Mouse (Mus musculus): ENCODE results near the gene Slc5a8. TPM values are rescaled to one million over a fixed set of nuclear protein-coding genes. Genes with fewer than 3 reads are reported as not detected.

The Slc5a8 gene
- polyA plus RNA-seq (2015; fragmentation: Nextera tagmentation; extraction: Ambion mirVana): 1.4 and 1.7 TPM in 2 replicates

DNA sequence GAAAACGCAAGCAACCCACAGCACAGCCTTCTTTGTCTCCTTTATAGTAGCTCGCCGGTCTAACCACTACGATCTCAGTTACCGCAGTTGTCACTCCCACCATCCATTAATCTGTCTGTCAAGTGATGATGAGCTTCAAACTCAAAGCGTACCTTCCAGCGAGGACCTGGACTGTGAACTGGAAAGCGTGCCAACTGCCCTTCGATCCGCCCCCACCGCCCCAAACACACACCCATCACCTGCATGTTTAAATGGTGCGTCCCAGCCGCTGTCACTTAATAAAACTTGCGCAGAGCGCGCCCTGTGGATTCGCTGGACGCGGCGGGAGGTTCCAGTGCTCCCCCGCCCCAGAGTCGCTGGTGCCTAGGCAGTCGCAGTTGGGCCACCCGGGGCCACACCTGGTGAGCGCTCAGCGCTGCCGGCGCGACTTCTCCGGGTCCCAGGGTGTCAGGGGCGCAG lies at the start of gene Slc5a8:
Gene Slc5a8 (plus strand): TSS at position 361 of the 459 bp plus-strand sequence.
- H3K36me3 ChIP-seq: no peaks in the 10 kb centered on the region
- no peaks in the 10 kb centered on the region for H3K9me3 ChIP-seq (replicated peaks)
- H3K4me2 ChIP-seq (replicated peaks): peak within 1 kb of the TSS; percentile 49
- H3K4me3 ChIP-seq (replicated peaks): peak within 1 kb of the TSS; percentile 34
- H3K27me3 ChIP-seq: peaks cover 30% of the 10 kb centered on the region
- peaks cover 11% of the 10 kb centered on the region for H3K4me1 ChIP-seq
- no peak within 1 kb of the TSS for H3K27ac ChIP-seq (replicated peaks)
- 3% methylated on average over 31 of the region's 31 CpGs for WGBS
- ATAC-seq (ENCODE audit: insufficient number of reproducible peaks, low FRiP score, low TSS enrichment, low read depth): no peak
- H3K9ac ChIP-seq: no peak within 1 kb of the TSS

- Histone ChIP-seq H3K4me2 (replicated peaks) (no peak overlapping the region), H3K36me3 (no peaks in the 10 kb centered on the region), H3K9me3 (replicated peaks) (no peaks in the 10 kb centered on the region), H3K9ac (no peak overlapping the region), H3K27ac (replicated peaks) (no peak overlapping the region), H3K4me3 (replicated peaks) (no peak overlapping the region), H3K27me3 (no peaks in the 10 kb centered on the region), H3K4me1 (no peaks in the 10 kb centered on the region)
- WGBS: 68% methylated on average over 7 of the region's 7 CpGs
- no peak for ATAC-seq (ENCODE audit: insufficient number of reproducible peaks, low FRiP score, low TSS enrichment, low read depth)
These were observed 36.8 kb upstream of the Slc5a8 start for GRCm38 (mm10) chr10:88848876-88849476.

- Histone ChIP-seq H3K27me3 (no peaks in the 10 kb centered on the region), H3K9me3 (replicated peaks) (no peaks in the 10 kb centered on the region), H3K4me2 (replicated peaks) (no peak overlapping the region), H3K4me1 (no peaks in the 10 kb centered on the region), H3K4me3 (replicated peaks) (no peak overlapping the region), H3K36me3 (no peaks in the 10 kb centered on the region), H3K9ac (no peak overlapping the region), H3K27ac (replicated peaks) (no peak overlapping the region)
- 71% methylated on average over 4 of the region's 4 CpGs for WGBS
- ATAC-seq (ENCODE audit: insufficient number of reproducible peaks, low FRiP score, low TSS enrichment, low read depth): no peak
These were observed 35.8 kb upstream of the Slc5a8 start for GRCm38 (mm10) chr10:88849976-88850375.

- H3K4me2 ChIP-seq (replicated peaks): no peak overlapping the region
- no peaks in the 10 kb centered on the region for H3K4me1 ChIP-seq
- no peaks in the 10 kb centered on the region for H3K9me3 ChIP-seq (replicated peaks)
- H3K9ac ChIP-seq: no peak overlapping the region
- no peaks in the 10 kb centered on the region for H3K27me3 ChIP-seq
- no peaks in the 10 kb centered on the region for H3K36me3 ChIP-seq
- no peak overlapping the region for H3K27ac ChIP-seq (replicated peaks)
- 84% methylated on average over 7 of the region's 7 CpGs for WGBS
- no peak for ATAC-seq (ENCODE audit: insufficient number of reproducible peaks, low FRiP score, low TSS enrichment, low read depth)
- H3K4me3 ChIP-seq (replicated peaks): no peak overlapping the region
These were observed 32.5 kb upstream of the Slc5a8 start for GRCm38 (mm10) chr10:88853326-88853725.

GRCm38 (mm10) chr10:88860911-88861310 lies 24.9 kb upstream of the Slc5a8 start:
- WGBS: 82% methylated on average over 3 of the region's 3 CpGs
- no peak for ATAC-seq (ENCODE audit: insufficient number of reproducible peaks, low FRiP score, low TSS enrichment, low read depth)
- Histone ChIP-seq H3K9ac (no peak overlapping the region), H3K27ac (replicated peaks) (no peak overlapping the region), H3K4me2 (replicated peaks) (no peak overlapping the region), H3K36me3 (no peaks in the 10 kb centered on the region), H3K4me1 (no peaks in the 10 kb centered on the region), H3K9me3 (replicated peaks) (no peaks in the 10 kb centered on the region), H3K4me3 (replicated peaks) (no peak overlapping the region), H3K27me3 (no peaks in the 10 kb centered on the region)

GRCm38 (mm10) chr10:88861416-88861815 lies 24.4 kb upstream of the Slc5a8 start:
- no peak overlapping the region for H3K27ac ChIP-seq (replicated peaks)
- H3K4me1 ChIP-seq: no peaks in the 10 kb centered on the region
- no peaks in the 10 kb centered on the region for H3K9me3 ChIP-seq (replicated peaks)
- no peak for ATAC-seq (ENCODE audit: insufficient number of reproducible peaks, low FRiP score, low TSS enrichment, low read depth)
- no peaks in the 10 kb centered on the region for H3K27me3 ChIP-seq
- H3K9ac ChIP-seq: no peak overlapping the region
- H3K36me3 ChIP-seq: no peaks in the 10 kb centered on the region
- H3K4me2 ChIP-seq (replicated peaks): no peak overlapping the region
- no peak overlapping the region for H3K4me3 ChIP-seq (replicated peaks)

GRCm38 (mm10) chr10:88862293-88862692 lies 23.5 kb upstream of the Slc5a8 start:
- no peak for ATAC-seq (ENCODE audit: insufficient number of reproducible peaks, low FRiP score, low TSS enrichment, low read depth)
- 84% methylated on average over 5 of the region's 5 CpGs for WGBS

DNA sequence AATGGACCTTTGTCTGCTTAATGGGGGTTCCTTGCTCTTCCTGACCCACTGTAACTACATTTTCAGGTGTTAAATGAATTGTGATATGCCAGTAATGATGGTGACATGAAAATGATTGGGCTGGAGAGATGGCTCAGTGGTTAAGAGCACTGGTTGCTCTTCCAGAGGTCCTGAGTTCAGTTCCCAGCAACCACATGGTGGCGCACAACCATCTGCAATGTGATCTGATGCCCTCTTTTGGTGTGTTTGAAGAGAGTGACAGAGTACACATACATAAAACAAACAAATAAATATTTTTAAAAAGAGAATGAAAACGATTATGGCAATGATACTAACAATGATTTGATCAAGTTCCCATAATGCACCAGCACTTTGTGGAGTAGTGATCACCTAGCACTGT lies 19.8 kb upstream of the Slc5a8 start:
- no peak for ATAC-seq (ENCODE audit: insufficient number of reproducible peaks, low FRiP score, low TSS enrichment, low read depth)
- H3K4me1 ChIP-seq: no peaks in the 10 kb centered on the region
- WGBS: 63% methylated on average over 2 of the region's 2 CpGs
- H3K4me3 ChIP-seq (replicated peaks): no peak overlapping the region
- H3K27ac ChIP-seq (replicated peaks): no peak overlapping the region
- H3K9me3 ChIP-seq (replicated peaks): no peaks in the 10 kb centered on the region
- H3K36me3 ChIP-seq: no peaks in the 10 kb centered on the region
- H3K4me2 ChIP-seq (replicated peaks): no peak overlapping the region
- no peak overlapping the region for H3K9ac ChIP-seq
- no peaks in the 10 kb centered on the region for H3K27me3 ChIP-seq

More at GRCm38 (mm10) chr10:88862293-88862692, 23.5 kb upstream of the Slc5a8 start:
- Histone ChIP-seq H3K4me3 (replicated peaks) (no peak overlapping the region), H3K4me2 (replicated peaks) (no peak overlapping the region), H3K27ac (replicated peaks) (no peak overlapping the region), H3K4me1 (no peaks in the 10 kb centered on the region), H3K9ac (no peak overlapping the region), H3K9me3 (replicated peaks) (no peaks in the 10 kb centered on the region), H3K27me3 (no peaks in the 10 kb centered on the region), H3K36me3 (no peaks in the 10 kb centered on the region)

DNA sequence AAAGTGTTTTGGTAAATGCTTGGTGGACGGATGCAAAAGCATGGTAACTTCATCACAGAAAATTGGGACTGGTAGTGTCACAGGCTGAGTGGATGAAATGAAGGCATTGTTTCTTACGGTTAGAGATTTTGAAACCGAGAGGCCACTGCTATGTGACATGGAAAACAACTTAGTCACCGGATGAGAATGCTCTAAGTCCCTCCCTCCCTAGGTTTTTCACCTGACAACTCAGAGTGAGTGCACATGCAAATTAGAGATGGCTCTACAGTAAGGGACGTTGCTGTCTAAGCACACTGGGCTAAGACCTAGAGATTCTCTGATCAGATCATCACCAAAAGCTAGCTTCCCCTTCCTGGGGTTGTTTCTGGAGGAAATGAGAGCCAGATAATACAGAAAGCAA lies 10.9 kb upstream of the Slc5a8 start:
- Histone ChIP-seq H3K27ac (replicated peaks) (no peak overlapping the region), H3K4me3 (replicated peaks) (no peak overlapping the region), H3K36me3 (no peaks in the 10 kb centered on the region), H3K4me1 (no peaks in the 10 kb centered on the region), H3K27me3 (no peaks in the 10 kb centered on the region), H3K9me3 (replicated peaks) (no peaks in the 10 kb centered on the region), H3K9ac (no peak overlapping the region), H3K4me2 (replicated peaks) (no peak overlapping the region)
- WGBS: 51% methylated on average over 5 of the region's 5 CpGs
- no peak for ATAC-seq (ENCODE audit: insufficient number of reproducible peaks, low FRiP score, low TSS enrichment, low read depth)

- Histone ChIP-seq H3K27me3 (no peaks in the 10 kb centered on the region), H3K9ac (no peak overlapping the region), H3K4me1 (no peaks in the 10 kb centered on the region), H3K4me3 (replicated peaks) (no peak overlapping the region), H3K9me3 (replicated peaks) (no peaks in the 10 kb centered on the region), H3K4me2 (replicated peaks) (no peak overlapping the region), H3K36me3 (no peaks in the 10 kb centered on the region), H3K27ac (replicated peaks) (no peak overlapping the region)
- ATAC-seq (ENCODE audit: insufficient number of reproducible peaks, low FRiP score, low TSS enrichment, low read depth): no peak
- WGBS: 86% methylated on average over 7 of the region's 7 CpGs
These were observed 8.4 kb upstream of the Slc5a8 start for GRCm38 (mm10) chr10:88877421-88877820.

GRCm38 (mm10) chr10:88883721-88884120 lies 2.1 kb upstream of the Slc5a8 start:
- WGBS: 77% methylated on average over 2 of the region's 2 CpGs
- no peak overlapping the region for H3K4me2 ChIP-seq (replicated peaks)
- peaks cover 11% of the 10 kb centered on the region for H3K4me1 ChIP-seq
- no peak overlapping the region for H3K4me3 ChIP-seq (replicated peaks)
- no peak for ATAC-seq (ENCODE audit: insufficient number of reproducible peaks, low FRiP score, low TSS enrichment, low read depth)
- no peaks in the 10 kb centered on the region for H3K36me3 ChIP-seq
- no peaks in the 10 kb centered on the region for H3K9me3 ChIP-seq (replicated peaks)
- no peak overlapping the region for H3K27ac ChIP-seq (replicated peaks)
- peaks cover 30% of the 10 kb centered on the region for H3K27me3 ChIP-seq
- H3K9ac ChIP-seq: no peak overlapping the region

DNA sequence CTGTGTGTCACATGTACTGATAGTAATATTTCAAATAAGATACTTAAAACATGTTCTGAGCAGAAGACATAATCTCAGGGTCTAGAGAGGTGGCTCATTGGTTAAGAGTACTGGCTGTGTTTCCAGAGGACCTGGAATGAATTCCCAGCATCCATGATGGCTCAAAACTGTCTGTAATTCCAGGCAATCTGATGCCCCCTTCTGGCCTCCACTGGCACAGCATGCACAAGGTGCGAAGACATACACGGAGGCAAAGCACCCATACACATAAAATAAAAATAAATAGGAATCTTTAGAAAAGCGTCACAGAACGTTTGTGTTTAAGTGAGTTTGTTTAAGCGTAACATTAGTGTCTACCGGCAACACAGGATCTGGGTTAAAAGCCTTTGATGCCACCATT lies 956 bp upstream of the Slc5a8 start:
- H3K27me3 ChIP-seq: peaks cover 30% of the 10 kb centered on the region
- no peaks in the 10 kb centered on the region for H3K36me3 ChIP-seq
- H3K9me3 ChIP-seq (replicated peaks): no peaks in the 10 kb centered on the region
- H3K9ac ChIP-seq: no peak overlapping the region
- WGBS: 83% methylated on average over 6 of the region's 6 CpGs
- no peak overlapping the region for H3K27ac ChIP-seq (replicated peaks)
- H3K4me1 ChIP-seq: peaks cover 11% of the 10 kb centered on the region
- H3K4me2 ChIP-seq (replicated peaks): no peak overlapping the region
- ATAC-seq (ENCODE audit: insufficient number of reproducible peaks, low FRiP score, low TSS enrichment, low read depth): no peak
- H3K4me3 ChIP-seq (replicated peaks): no peak overlapping the region
